Mouse (Mus musculus) MEL-GATA-1-ER (cell line): ENCODE results near the gene Ripor3.

ENCODE experiments used
- DNase-seq: peaks from one replicate; pipeline ENCODE4 v3.0.0-alpha.2; 2012; ENCODE audit warnings: low read depth; ENCODE audit errors: extremely low read depth

Ripor3 gene

DNA sequence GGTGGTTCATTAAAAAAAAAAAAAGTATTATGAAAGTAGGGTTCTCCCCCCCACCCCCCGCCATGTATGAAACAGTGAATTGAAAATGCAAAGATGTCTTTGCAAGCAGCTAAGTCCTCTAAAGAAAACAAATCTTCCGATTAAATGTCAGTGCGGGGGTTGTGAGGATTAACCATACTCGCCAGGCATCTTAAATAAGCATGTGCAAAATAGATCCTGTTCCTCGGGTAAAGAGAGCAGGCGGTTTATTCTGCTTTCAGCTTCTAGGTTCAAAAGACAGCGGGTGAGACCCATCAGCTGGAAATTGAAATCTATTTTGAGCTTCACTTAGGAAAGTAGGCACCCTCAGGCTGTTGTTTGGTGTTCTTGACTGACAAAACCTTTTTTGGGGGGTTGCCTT lies 77.0 kb downstream of the Ripor3 start:
- no peak for DNase-seq

- DNase-seq = no peak
Measured at GRCm38 (mm10) chr2:167932727-167933231, 77.6 kb downstream of the Ripor3 start.

DNA sequence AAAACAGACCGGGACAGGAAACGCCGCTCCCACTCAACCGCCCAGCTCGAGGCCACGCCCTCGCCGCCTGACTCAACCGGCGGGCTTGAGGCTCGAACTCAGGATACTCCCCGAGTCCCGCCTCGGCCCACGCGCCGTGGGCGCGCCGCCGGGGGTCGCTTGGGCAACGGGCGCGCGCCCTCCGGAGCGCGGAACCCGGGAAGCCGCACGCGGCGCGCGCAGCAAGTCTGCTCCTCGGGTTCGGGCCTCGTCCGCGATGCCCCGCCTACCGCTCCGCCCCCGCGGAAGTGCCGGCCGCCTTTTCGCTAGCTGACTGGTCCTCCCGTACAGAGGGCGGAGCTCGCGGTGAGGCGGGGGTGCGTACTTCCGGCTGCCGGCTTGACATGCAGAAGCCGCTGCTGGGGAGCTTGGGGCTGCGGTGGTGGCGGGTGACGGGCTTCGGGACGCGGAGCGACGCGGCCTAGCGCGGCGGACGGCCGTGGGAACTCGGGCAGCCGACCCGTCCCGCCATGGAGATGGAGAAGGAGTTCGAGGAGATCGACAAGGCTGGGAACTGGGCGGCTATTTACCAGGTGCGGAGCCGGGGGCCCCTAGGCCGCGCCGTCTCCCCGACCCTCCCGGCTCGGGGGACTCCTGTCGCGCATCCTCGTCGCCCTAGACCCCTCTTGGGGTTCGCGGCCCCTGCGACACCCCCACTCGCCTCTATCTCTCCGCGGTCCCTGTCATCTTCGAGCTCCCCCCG lies 78.3 kb downstream of the Ripor3 start, which contains the start of gene Ptpn1:
Gene Ptpn1 (plus strand): TSS at position 73 of the 742 bp plus-strand sequence.
- peak; percentile 82 for DNase-seq

GRCm38 (mm10) chr2:167930975-167931374 lies 79.4 kb downstream of the Ripor3 start:
- DNase-seq = no peak
